Mouse (Mus musculus): ENCODE data around the gene Crim1. TPM values are rescaled to one million over a fixed set of nuclear protein-coding genes. Genes with fewer than 3 reads are reported as not detected.

The Crim1 gene
- polyA plus RNA-seq, 1 experiment, result 55.2 TPM

DNA sequence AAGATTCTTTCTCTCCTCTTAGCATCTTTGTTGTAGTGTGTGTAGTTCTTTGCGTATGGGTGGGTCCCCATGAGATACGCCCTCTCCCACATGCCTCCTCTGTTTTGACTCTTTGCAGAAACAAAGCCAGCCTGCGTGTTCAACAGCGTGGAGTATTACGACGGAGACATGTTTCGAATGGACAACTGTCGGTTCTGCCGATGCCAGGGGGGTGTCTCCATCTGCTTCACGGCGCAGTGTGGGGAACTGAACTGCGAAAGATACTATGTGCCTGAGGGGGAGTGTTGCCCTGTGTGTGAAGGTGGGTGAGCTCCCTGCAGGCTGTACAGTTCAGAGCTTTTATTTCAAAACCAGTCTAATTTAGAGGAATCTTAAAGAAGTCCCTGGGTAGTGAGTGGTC, 113.0 kb downstream of the Crim1 start:
- Histone ChIP-seq H3K27ac (ENCODE audit: insufficient read depth, low read length) (no peak overlapping the region), H3K4me1 (ENCODE audit: control insufficient read depth, insufficient read depth, low read length) (no peaks in the 10 kb centered on the region), H3K4me3 (ENCODE audit: insufficient read depth, low read length) (no peak overlapping the region)
- no peak for TF ChIP-seq POLR2A (IDR thresholded peaks at IDR 0.05; ENCODE audit: low read depth, low read length)
- no peak for TF ChIP-seq CTCF (IDR thresholded peaks at IDR 0.05; ENCODE audit: borderline replicate concordance, insufficient read depth, low read length)

DNA sequence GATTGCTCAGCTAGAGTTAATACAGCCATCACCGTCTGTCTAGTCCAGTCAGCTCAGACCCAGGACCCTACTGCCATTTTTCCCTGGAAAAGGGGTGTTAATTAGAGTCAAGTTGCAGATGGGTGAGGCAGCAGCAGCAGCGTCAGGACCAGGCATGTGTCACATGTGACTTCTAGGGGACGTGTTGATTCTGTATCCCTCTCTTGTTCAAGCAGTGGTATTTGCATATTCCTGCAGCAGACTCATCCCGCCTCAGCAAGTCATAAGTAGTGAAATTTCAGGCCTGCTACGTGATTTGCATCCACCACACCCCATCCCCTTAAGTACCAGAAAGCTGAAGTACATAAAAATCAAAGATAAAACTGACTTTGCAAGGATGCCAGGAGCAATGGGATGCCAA, 113.6 kb downstream of the Crim1 start:
- Histone ChIP-seq H3K4me1 (ENCODE audit: control insufficient read depth, insufficient read depth, low read length) (no peaks in the 10 kb centered on the region), H3K4me3 (ENCODE audit: insufficient read depth, low read length) (no peak overlapping the region), H3K27ac (ENCODE audit: insufficient read depth, low read length) (no peak overlapping the region)
- no peak for TF ChIP-seq CTCF (IDR thresholded peaks at IDR 0.05; ENCODE audit: borderline replicate concordance, insufficient read depth, low read length)
- TF ChIP-seq POLR2A (IDR thresholded peaks at IDR 0.05; ENCODE audit: low read depth, low read length), result no peak

DNA sequence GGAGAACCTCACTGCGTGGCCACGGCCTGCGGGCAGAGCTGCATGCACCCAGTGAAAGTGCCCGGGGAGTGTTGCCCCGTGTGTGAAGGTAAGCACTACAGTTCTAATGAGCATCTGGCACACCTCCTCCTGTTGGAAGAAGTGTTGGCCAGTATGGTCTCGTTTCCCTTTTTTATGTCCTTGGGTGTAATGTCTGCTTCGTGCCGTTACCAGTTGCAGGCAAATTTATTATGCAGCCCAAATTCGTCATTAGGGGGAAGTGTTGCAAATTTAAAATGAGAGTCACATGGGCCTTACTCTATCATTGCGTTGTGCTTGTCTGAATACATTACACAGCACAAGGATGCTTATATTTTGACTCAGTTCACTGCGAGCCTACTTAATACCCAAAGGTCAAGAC, 115.6 kb downstream of the Crim1 start:
- no peak overlapping the region for H3K4me3 ChIP-seq (ENCODE audit: insufficient read depth, low read length)
- peaks cover 5% of the 10 kb centered on the region; the same call in 1 of the 2 replicates for H3K4me1 ChIP-seq (ENCODE audit: control insufficient read depth, insufficient read depth, low read length)
- TF ChIP-seq CTCF (IDR thresholded peaks at IDR 0.05; ENCODE audit: borderline replicate concordance, insufficient read depth, low read length), result no peak
- no peak for TF ChIP-seq POLR2A (IDR thresholded peaks at IDR 0.05; ENCODE audit: low read depth, low read length)
- no peak overlapping the region for H3K27ac ChIP-seq (ENCODE audit: insufficient read depth, low read length)

DNA sequence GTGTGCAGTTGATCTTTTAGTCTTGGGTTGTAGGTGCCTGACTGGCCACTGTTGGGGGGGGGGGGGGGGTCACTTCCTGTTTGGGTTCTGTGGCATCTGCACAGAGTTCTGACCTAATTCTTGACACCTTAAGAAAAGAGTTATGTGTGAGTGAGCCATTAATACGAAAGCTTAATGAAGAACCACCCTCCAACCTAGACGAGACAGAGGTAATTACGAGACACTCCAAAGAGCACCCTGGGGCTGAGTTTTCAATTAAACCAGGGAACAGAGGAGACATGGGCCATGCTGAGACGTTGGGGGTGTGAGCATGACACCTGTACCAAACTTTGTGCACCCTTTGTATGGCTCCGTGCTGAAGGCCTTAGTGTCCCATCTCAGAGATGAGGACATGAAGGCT, 117.3 kb downstream of the Crim1 start:
- H3K27ac ChIP-seq (ENCODE audit: insufficient read depth, low read length), result no peak overlapping the region
- TF ChIP-seq POLR2A (IDR thresholded peaks at IDR 0.05; ENCODE audit: low read depth, low read length) (no peak), CTCF (IDR thresholded peaks at IDR 0.05; ENCODE audit: borderline replicate concordance, insufficient read depth, low read length) (no peak)
- peaks cover 14% of the 10 kb centered on the region for H3K4me1 ChIP-seq (ENCODE audit: control insufficient read depth, insufficient read depth, low read length)
- no peak overlapping the region for H3K4me3 ChIP-seq (ENCODE audit: insufficient read depth, low read length)

DNA sequence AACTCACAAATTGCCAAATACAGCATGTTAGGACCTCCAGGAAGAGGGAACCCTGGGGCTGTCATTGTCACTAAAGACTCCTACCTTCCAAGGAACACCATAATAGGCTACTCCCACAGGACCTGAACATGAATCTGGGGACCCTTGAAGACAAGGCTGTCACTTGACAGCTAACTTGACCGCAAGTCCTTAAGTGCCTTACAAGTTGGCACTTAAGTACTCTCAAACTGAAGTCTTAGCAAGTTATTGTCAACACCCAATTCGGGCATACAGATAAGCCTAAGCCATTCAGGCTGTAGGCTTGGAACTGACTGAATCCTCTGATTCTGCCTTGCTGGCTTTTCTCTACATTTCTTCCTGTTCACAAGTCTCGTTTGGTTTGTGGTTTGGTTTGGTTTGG, 118.8 kb downstream of the Crim1 start:
- Histone ChIP-seq H3K27ac (ENCODE audit: insufficient read depth, low read length) (no peak overlapping the region), H3K4me3 (ENCODE audit: insufficient read depth, low read length) (no peak overlapping the region), H3K4me1 (ENCODE audit: control insufficient read depth, insufficient read depth, low read length) (peaks cover 23% of the 10 kb centered on the region)
- TF ChIP-seq CTCF (IDR thresholded peaks at IDR 0.05; ENCODE audit: borderline replicate concordance, insufficient read depth, low read length) (no peak), POLR2A (IDR thresholded peaks at IDR 0.05; ENCODE audit: low read depth, low read length) (no peak)

DNA sequence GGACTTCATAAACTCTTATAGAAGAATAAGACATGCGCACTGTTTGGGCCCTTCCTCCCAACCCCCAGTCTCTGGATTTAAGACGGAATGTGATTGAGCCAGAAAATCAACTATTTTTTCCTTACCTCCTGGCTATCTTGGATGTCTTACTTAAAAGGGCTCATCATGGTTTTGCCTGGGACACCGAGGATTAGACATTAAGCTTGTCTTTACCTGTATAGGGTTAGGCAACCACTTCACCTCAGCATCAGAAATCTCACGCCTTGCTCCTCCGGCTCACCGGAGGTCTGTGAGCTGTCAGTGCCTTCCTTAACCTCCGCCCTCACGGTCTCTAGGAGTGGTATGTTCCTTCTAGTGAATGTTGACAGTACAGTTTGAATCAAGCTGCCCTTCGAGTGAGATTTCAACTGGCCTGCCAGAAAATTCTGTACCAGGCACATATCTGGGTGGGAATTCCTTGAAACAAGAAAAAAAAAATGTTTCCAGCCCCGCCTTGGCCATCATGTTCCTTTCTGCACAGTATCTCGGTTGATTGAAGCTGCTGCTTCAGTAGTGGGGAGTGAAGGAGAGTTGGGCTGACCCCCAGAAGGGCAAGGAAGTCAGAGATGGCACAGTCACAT, 121.3 kb downstream of the Crim1 start:
- no peak for TF ChIP-seq POLR2A (IDR thresholded peaks at IDR 0.05; ENCODE audit: low read depth, low read length)
- no peak for TF ChIP-seq CTCF (IDR thresholded peaks at IDR 0.05; ENCODE audit: borderline replicate concordance, insufficient read depth, low read length)
- H3K4me3 ChIP-seq (ENCODE audit: insufficient read depth, low read length), result no peak overlapping the region
- H3K27ac ChIP-seq (ENCODE audit: insufficient read depth, low read length), result peak overlapping the region; percentile 94
- peaks cover 24% of the 10 kb centered on the region for H3K4me1 ChIP-seq (ENCODE audit: control insufficient read depth, insufficient read depth, low read length)

DNA sequence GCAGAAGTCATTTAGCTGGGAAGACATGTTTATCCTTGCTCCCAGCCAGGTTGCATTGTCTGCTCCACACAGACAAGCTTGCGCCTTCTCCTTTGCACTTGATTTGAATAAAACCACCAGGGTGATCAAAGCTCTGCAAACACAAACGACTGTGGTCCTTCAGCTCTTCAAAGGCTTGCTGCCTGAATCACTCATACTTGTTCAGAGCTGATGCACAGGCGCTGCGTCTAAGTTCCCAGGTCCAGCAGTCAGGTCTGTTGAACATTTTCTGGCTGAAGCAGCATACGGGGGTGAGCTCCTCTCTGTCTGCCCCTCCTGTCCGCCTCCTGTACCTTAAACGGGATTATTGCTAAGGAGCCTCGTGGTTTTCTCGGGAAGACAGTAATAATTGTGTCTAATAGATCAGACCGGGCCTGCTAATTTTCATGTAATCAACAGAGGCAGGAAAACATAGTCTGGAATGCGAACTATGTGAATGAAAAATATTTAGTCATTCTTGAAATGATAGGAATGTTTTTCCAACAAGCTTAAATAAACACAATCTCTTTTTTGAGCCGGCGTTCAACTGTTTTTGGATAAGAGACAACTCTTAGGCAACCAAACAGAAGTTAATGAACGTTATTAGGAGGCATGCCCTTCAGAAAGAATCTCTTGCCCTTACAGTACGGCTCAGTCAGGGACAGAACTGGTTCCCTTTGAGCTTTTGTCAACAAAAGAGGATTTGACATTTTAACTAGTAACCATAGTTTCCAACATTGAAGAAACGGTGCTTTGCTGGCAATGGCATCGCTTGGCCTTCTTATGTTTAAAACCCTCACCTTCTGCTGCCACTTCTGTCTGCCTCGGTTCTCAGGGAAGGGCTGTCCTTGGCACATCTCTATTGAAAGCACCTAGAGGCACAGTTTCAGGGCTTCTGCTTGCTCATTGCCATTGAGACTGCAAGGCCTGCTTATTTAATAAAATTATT, 122.6 kb downstream of the Crim1 start:
- H3K4me1 ChIP-seq (ENCODE audit: control insufficient read depth, insufficient read depth, low read length), result peaks cover 29% of the 10 kb centered on the region
- peak overlapping the region; percentile 96 for H3K27ac ChIP-seq (ENCODE audit: insufficient read depth, low read length)
- no peak for TF ChIP-seq CTCF (IDR thresholded peaks at IDR 0.05; ENCODE audit: borderline replicate concordance, insufficient read depth, low read length)
- TF ChIP-seq POLR2A (IDR thresholded peaks at IDR 0.05; ENCODE audit: low read depth, low read length), result no peak
- no peak overlapping the region for H3K4me3 ChIP-seq (ENCODE audit: insufficient read depth, low read length)

DNA sequence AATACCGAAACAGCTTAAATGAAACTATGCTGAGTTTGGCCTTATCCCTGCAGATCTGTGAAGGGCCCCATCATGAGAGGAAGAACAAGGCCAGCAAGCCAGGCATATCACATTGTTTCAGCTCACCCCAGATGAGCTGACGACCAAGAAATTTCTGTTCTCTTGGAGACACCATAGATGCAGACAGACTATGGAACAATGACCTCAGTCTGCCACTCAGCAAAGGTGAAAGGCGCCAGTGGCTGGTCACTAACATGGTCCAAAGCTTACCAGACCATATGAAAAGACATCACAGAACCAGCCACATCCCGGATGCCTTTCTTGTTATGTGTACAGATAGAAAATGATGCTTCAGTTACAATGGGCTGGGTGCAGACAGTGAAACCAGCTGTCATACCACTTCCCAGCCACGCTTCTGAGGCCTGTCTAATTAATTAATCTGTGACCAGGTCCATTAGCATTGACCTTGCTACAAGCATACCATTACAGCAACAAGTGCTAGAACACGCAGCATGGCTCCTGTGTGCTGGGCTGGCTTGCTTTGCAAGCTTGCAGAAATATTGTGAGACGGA, 125.8 kb downstream of the Crim1 start:
- TF ChIP-seq POLR2A (IDR thresholded peaks at IDR 0.05; ENCODE audit: low read depth, low read length) (no peak), CTCF (IDR thresholded peaks at IDR 0.05; ENCODE audit: borderline replicate concordance, insufficient read depth, low read length) (no peak)
- peaks cover 24% of the 10 kb centered on the region for H3K4me1 ChIP-seq (ENCODE audit: control insufficient read depth, insufficient read depth, low read length)
- H3K27ac ChIP-seq (ENCODE audit: insufficient read depth, low read length), result no peak overlapping the region
- no peak overlapping the region for H3K4me3 ChIP-seq (ENCODE audit: insufficient read depth, low read length)

DNA sequence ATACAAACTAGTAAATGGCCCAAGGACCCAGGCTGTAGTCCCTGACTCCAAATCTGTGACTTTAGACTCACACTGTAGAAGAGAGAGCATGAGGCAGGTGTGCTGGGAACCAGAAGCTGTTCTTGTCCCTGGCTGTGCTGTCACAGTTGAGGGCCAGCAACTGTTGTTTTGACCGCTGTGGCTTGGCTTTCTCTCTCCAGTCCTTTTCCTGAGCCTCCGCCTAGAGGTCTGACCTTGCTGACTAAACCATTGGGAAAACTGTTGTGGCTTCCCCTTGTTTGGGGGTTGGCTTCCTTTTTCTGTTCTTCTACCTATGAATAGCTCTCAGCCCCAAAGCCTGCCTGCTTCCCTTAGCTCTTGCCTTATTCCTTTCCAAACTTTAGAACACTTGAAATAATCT, 126.3 kb downstream of the Crim1 start:
- Histone ChIP-seq H3K4me1 (ENCODE audit: control insufficient read depth, insufficient read depth, low read length) (peaks cover 21% of the 10 kb centered on the region), H3K4me3 (ENCODE audit: insufficient read depth, low read length) (no peak overlapping the region), H3K27ac (ENCODE audit: insufficient read depth, low read length) (peak overlapping the region; percentile 3; the same call in 1 of the 2 replicates)
- TF ChIP-seq CTCF (IDR thresholded peaks at IDR 0.05; ENCODE audit: borderline replicate concordance, insufficient read depth, low read length) (no peak), POLR2A (IDR thresholded peaks at IDR 0.05; ENCODE audit: low read depth, low read length) (no peak)

Data from embryonic fibroblast, embryonic 13.5 days (primary cell).